Mouse (Mus musculus) CH12.LX (cell line): ENCODE data around the gene Lrmda. TPM values are rescaled to one million over a fixed set of nuclear protein-coding genes. Genes with fewer than 3 reads are reported as not detected.

Source experiments
- DNase-seq: peaks from one replicate; pipeline ENCODE4 v3.0.0-alpha.2; 2013; ENCODE audit errors: extremely low read depth
- H3K27ac ChIP-seq: 2 replicates; pipeline ENCODE4 v1.5.1; 2012; ENCODE audit warnings: low read depth, mild to moderate bottlenecking, control low read depth, moderate library complexity; ENCODE audit not compliant: insufficient read depth
- H3K27me3 ChIP-seq: replicated peaks from 2 replicates; pipeline ENCODE3; 2012; ENCODE audit warnings: inconsistent platforms
- H3K36me3 ChIP-seq, 2 experiments: replicated peaks in 1 of 2; 2 replicates each; pipeline versions ENCODE3 to v1.6.1; 2012; ENCODE audit warnings: inconsistent platforms in 1 of 2, low read length in 1 of 2, mild to moderate bottlenecking in 1 of 2, mixed read lengths in 1 of 2, moderate library complexity in 1 of 2; ENCODE audit not compliant: control insufficient read depth in 1 of 2, insufficient read depth in 1 of 2
- H3K4me1 ChIP-seq, 2 experiments: 2 replicates each; pipeline ENCODE4 v1.6.1; 2012; ENCODE audit warnings: inconsistent platforms in 1 of 2, moderate library complexity in 1 of 2; ENCODE audit not compliant: insufficient read depth in 2 of 2, control insufficient read depth in 1 of 2
- H3K4me2 ChIP-seq: 2 replicates; pipeline ENCODE4 v1.6.1; 2012; ENCODE audit warnings: low read depth, mild to moderate bottlenecking, control low read depth; ENCODE audit not compliant: poor library complexity, insufficient read depth, severe bottlenecking
- H3K4me3 ChIP-seq, 3 experiments: fragments of 150-350 bp in 1 of 3; sonication (generic) in 1 of 3; replicated peaks in 1 of 3; 2 replicates each; pipeline versions ENCODE3 to v1.5.1; 2011 to 2012; ENCODE audit warnings: low read depth in 2 of 3, low read length in 2 of 3, mild to moderate bottlenecking in 2 of 3, moderate library complexity in 2 of 3, control low read depth in 1 of 3, improper control_type of control experiment in 1 of 3, inconsistent platforms in 1 of 3, mixed read lengths in 1 of 3; ENCODE audit not compliant: poor library complexity in 1 of 3
- H3K79me2 ChIP-seq: replicated peaks from 2 replicates; pipeline ENCODE4 v1.6.1; 2012; ENCODE audit warnings: mild to moderate bottlenecking, moderate library complexity; ENCODE audit not compliant: control insufficient read depth, poor library complexity, insufficient read depth, severe bottlenecking; ENCODE audit errors: extremely low read depth
- H3K9ac ChIP-seq: 2 replicates; pipeline ENCODE4 v1.6.1; 2012; ENCODE audit warnings: low read depth, mild to moderate bottlenecking, control low read depth, moderate library complexity; ENCODE audit not compliant: insufficient read depth
- H3K9me3 ChIP-seq: replicated peaks from 2 replicates; pipeline ENCODE3; 2012; ENCODE audit warnings: low read length, inconsistent platforms, mixed read lengths
- BHLHE40 ChIP-seq: IDR thresholded peaks from 2 replicates; pipeline ENCODE4 v1.6.1; 2011; ENCODE audit warnings: mild to moderate bottlenecking, low read depth, low read length, improper control_type of control experiment
- CHD1 ChIP-seq: IDR thresholded peaks from 2 replicates; pipeline ENCODE4 v1.6.1; 2012; ENCODE audit warnings: low read depth, low read length, improper control_type of control experiment, inconsistent platforms
- CTCF ChIP-seq, 2 experiments: IDR thresholded peaks in 1 of 2; conservative IDR thresholded peaks in 1 of 2; 2 replicates each; pipeline ENCODE4 v1.5.1; 2011 to 2012; ENCODE audit warnings: low read depth in 2 of 2, low read length in 2 of 2, improper control_type of control experiment in 1 of 2, inconsistent platforms in 1 of 2, mild to moderate bottlenecking in 1 of 2, moderate library complexity in 1 of 2
- E2F4 ChIP-seq: IDR thresholded peaks from 2 replicates; pipeline ENCODE4 v1.6.1; 2011; ENCODE audit warnings: low read depth, low read length, improper control_type of control experiment; ENCODE audit not compliant: insufficient replicate concordance
- EP300 ChIP-seq: IDR thresholded peaks from 2 replicates; pipeline ENCODE4 v1.6.1; 2011; ENCODE audit warnings: low read length, improper control_type of control experiment
- ETS1 ChIP-seq: conservative IDR thresholded peaks from 2 replicates; pipeline ENCODE4 v1.6.1; 2012; ENCODE audit warnings: low read depth, mild to moderate bottlenecking, inconsistent platforms, low read length, improper control_type of control experiment, moderate library complexity
- HCFC1 ChIP-seq: IDR thresholded peaks from 2 replicates; pipeline ENCODE4 v1.6.1; 2012; ENCODE audit warnings: low read depth, mild to moderate bottlenecking, inconsistent platforms, low read length, improper control_type of control experiment
- JUN ChIP-seq: IDR thresholded peaks from 2 replicates; pipeline ENCODE4 v1.6.1; 2011; ENCODE audit warnings: low read depth, mild to moderate bottlenecking, low read length, improper control_type of control experiment, moderate library complexity; ENCODE audit not compliant: insufficient read depth
- MAX ChIP-seq: IDR thresholded peaks from 2 replicates; pipeline ENCODE4 v1.6.1; 2011; ENCODE audit warnings: low read length, improper control_type of control experiment
- MEF2A ChIP-seq: IDR thresholded peaks from 2 replicates; pipeline ENCODE4 v1.6.1; 2014; ENCODE audit warnings: low read depth, mild to moderate bottlenecking, inconsistent platforms, low read length, improper control_type of control experiment, borderline replicate concordance
- NELFE ChIP-seq: IDR thresholded peaks from 2 replicates; pipeline ENCODE4 v1.6.1; 2011; ENCODE audit warnings: low read depth, low read length, improper control_type of control experiment
- PAX5 ChIP-seq: IDR thresholded peaks from 2 replicates; pipeline ENCODE4 v1.6.1; 2012; ENCODE audit warnings: low read length, inconsistent platforms, mixed read lengths
- POLR2A ChIP-seq: IDR thresholded peaks from 2 replicates; pipeline ENCODE4 v1.6.1; 2011; ENCODE audit warnings: low read depth, mild to moderate bottlenecking, improper control_type of control experiment, low read length
- POLR2AphosphoS2 ChIP-seq: IDR thresholded peaks from 2 replicates; pipeline ENCODE4 v1.6.1; 2011; ENCODE audit warnings: low read depth, low read length, improper control_type of control experiment
- RAD21 ChIP-seq: IDR thresholded peaks from 2 replicates; pipeline ENCODE4 v1.6.1; 2011; ENCODE audit warnings: low read depth, mild to moderate bottlenecking, low read length, improper control_type of control experiment, moderate library complexity
- RCOR1 ChIP-seq: conservative IDR thresholded peaks from 2 replicates; pipeline ENCODE4 v1.6.1; 2012; ENCODE audit warnings: low read depth, mild to moderate bottlenecking, inconsistent platforms, low read length, improper control_type of control experiment
- SMC3 ChIP-seq: IDR thresholded peaks from 2 replicates; pipeline ENCODE4 v1.6.1; 2011; ENCODE audit warnings: low read depth, low read length, improper control_type of control experiment
- TBP ChIP-seq: conservative IDR thresholded peaks from 2 replicates; pipeline ENCODE4 v1.6.1; 2011; ENCODE audit warnings: low read depth, low read length, improper control_type of control experiment
- UBTF ChIP-seq: IDR thresholded peaks from 2 replicates; pipeline ENCODE4 v1.6.1; 2012; ENCODE audit warnings: low read depth, mild to moderate bottlenecking, inconsistent platforms, low read length, improper control_type of control experiment, moderate library complexity
- USF2 ChIP-seq: conservative IDR thresholded peaks from 2 replicates; pipeline ENCODE4 v1.6.1; 2011; ENCODE audit warnings: low read depth, low read length, improper control_type of control experiment
- ZMIZ1 ChIP-seq: IDR thresholded peaks from 2 replicates; pipeline ENCODE4 v1.6.1; 2012; ENCODE audit warnings: low read depth, mild to moderate bottlenecking, inconsistent platforms, low read length, improper control_type of control experiment
- ZNF384 ChIP-seq: IDR thresholded peaks from 2 replicates; pipeline ENCODE4 v1.6.1; 2012; ENCODE audit warnings: low read depth, low read length, improper control_type of control experiment, inconsistent platforms
- dilution Hi-C: fragments of 300-500 bp; cut with MboI; formaldehyde crosslinking; loops from 2 replicates; pipeline ENCODE4 v1.14.3; 2020; ENCODE audit warnings: low sequenced_read_pairs; ENCODE audit not compliant: extremely low pct_unique_long_range_greater_than_20kb, extremely low pct_ligation_motif_present
- in situ Hi-C: fragments of 300-500 bp; cut with MboI; formaldehyde crosslinking; loops from 3 replicates; pipeline ENCODE4 v1.14.3; 2019; ENCODE audit warnings: low sequenced_read_pairs, low pct_ligation_motif_present, low pct_unique_long_range_greater_than_20kb, mixed read lengths
- polyA plus RNA-seq: library from polyadenylated mRNA; unstranded; fragments of >175 nt; gene quantifications from 2 replicates; pipeline ENCODE4 v1.2.1, GENCODE M21; 2012; ENCODE audit warnings: low read depth; ENCODE audit not compliant: insufficient read length
- total RNA-seq, 2 experiments: library from RNA; depleted of rRNA; stranded (reverse); fragments of 300-350 nt in 1 of 2; fragments of >200 nt in 1 of 2; gene quantifications; 2 replicates each; pipeline ENCODE4 v1.2.3; 2012 to 2014

The Lrmda gene
- total and polyA plus RNA-seq, 3 experiments = 0.89 to 3.7 (median 1.9) TPM

GRCm38 (mm10) chr14:22728611-22729223 lies 709.2 kb downstream of the Lrmda start:
- DNase-seq = no peak
- in situ Hi-C loops (no loop called here), dilution Hi-C loops (no loop called here)
- 0 out of 4 replicates have a peak, but pooled peaks cover 0 to 5% of the 10 kb centered on the region in 2 experiments for H3K4me1 ChIP-seq
- TF ChIP-seq NELFE = no peak
- no peak for TF ChIP-seq USF2
- TF ChIP-seq RCOR1 = no peak
- no peak for TF ChIP-seq POLR2AphosphoS2
- TF ChIP-seq POLR2A = no peak
- TF ChIP-seq MEF2A = no peak
- no peak for TF ChIP-seq EP300
- no peak for TF ChIP-seq E2F4
- TF ChIP-seq ETS1 = no peak
- TF ChIP-seq HCFC1 = no peak
- TF ChIP-seq SMC3 = no peak
- TF ChIP-seq ZMIZ1 = no peak
- no peak for TF ChIP-seq CTCF (conservative IDR thresholded peaks at IDR 0.05 in 1 of 2, IDR thresholded peaks at IDR 0.05 in 1 of 2; ENCODE audit: low read depth in 2 of 2, low read length in 2 of 2)
- no peak for TF ChIP-seq MAX
- no peak for TF ChIP-seq BHLHE40
- TF ChIP-seq JUN = no peak
- TF ChIP-seq RAD21 = no peak
- TF ChIP-seq TBP = no peak
- TF ChIP-seq UBTF = no peak
- H3K9ac ChIP-seq = no peak overlapping the region
- H3K9me3 ChIP-seq = no peaks in the 10 kb centered on the region
- no peak overlapping the region for H3K4me2 ChIP-seq
- no peaks in the 10 kb centered on the region for H3K79me2 ChIP-seq
- no peak overlapping the region for H3K27ac ChIP-seq
- no peak overlapping the region for H3K4me3 ChIP-seq
- H3K36me3 ChIP-seq = no peaks in the 10 kb centered on the region
- H3K27me3 ChIP-seq = no peaks in the 10 kb centered on the region

GRCm38 (mm10) chr14:22738603-22739002 lies 719.1 kb downstream of the Lrmda start:
- no peak for TF ChIP-seq NELFE
- TF ChIP-seq PAX5 = no peak
- TF ChIP-seq ZNF384 = no peak
- no peak for TF ChIP-seq CHD1
- Histone ChIP-seq H3K36me3 (no peaks in the 10 kb centered on the region), H3K9me3 (no peaks in the 10 kb centered on the region), H3K79me2 (no peaks in the 10 kb centered on the region), H3K27me3 (no peaks in the 10 kb centered on the region), H3K4me3 (no peak overlapping the region), H3K4me2 (no peak overlapping the region), H3K4me1 (no peaks in the 10 kb centered on the region), H3K9ac (no peak overlapping the region), H3K27ac (no peak overlapping the region)
- in situ Hi-C loops (no loop called here), dilution Hi-C loops (no loop called here)
- DNase-seq = no peak
